ENCODE assay signal across 19 mouse cellular contexts in the genomic region with DNA sequence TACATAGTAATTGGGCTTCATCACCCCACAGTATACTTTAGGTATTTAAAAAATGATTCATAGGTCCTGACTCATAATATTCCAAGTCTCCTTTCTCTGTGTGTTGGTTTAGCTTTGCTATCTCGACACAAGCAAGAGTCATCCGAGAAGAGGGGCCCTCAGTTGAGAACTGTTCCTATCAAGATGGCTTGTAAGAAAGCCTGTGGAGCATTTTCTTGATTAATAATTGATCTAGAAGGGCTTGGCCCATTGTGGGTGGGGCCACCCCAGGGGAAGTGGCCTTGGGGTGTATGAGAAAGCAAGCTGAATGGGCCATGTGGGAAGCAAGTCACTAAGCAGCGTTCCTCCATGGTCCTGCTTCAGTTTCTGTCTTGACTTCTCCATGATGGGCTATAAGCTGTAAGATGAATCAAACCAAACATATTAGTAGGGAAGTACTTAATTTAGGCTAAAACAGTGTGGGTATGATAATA. TPM values are rescaled to one million over a fixed set of nuclear protein-coding genes. Genes with fewer than 3 reads are reported as not detected.
A peak's percentile ranks its signal among the peaks of the same experiment; 100 is the strongest.
DNase-seq lines count a peak whose midpoint lies in the region; ATAC-seq and TF ChIP-seq lines count a peak whose summit lies in the region.
"Had no signal": no experiment of that assay in that cellular context is flagged by ENCODE, and none has a peak within 500 bp of the region (broad histone marks: within the 10 kb centered on the region; RNA-seq: fewer than 3 reads in every experiment).

No protein-coding gene starts in this region.

- H3K9me3 ChIP-seq in MEL (replicated peaks; ENCODE audit: insufficient read depth, low read length): no peaks in the 10 kb centered on the region
- no peaks in the 10 kb centered on the region for H3K9me3 ChIP-seq in intestine, embryonic 15.5 days
- H3K9me3 ChIP-seq: embryonic facial prominence, embryonic 12.5 days; forebrain, embryonic 10.5 days; midbrain, embryonic 13.5 days; neural tube, embryonic 12.5 days had no signal

- H3K9ac ChIP-seq in MEL (ENCODE audit: control insufficient read depth, low read depth, low read length, poor library complexity, severe bottlenecking): no peak overlapping the region
- H3K9ac ChIP-seq in intestine, embryonic 15.5 days: no peak overlapping the region
- H3K9ac ChIP-seq: embryonic facial prominence, embryonic 12.5 days; midbrain, embryonic 13.5 days; neural tube, embryonic 12.5 days had no signal

- H3K36me3 ChIP-seq in MEL (ENCODE audit: control insufficient read depth in 1 of 2, insufficient read depth in 2 of 2, low read length in 2 of 2): peaks cover 0 to 4% of the 10 kb centered on the region in 2 experiments; a peak in 2 of 4 replicates
- no peaks in the 10 kb centered on the region for H3K36me3 ChIP-seq in intestine, embryonic 15.5 days
- H3K36me3 ChIP-seq: embryonic facial prominence, embryonic 12.5 days; forebrain, embryonic 10.5 days; midbrain, embryonic 13.5 days; neural tube, embryonic 12.5 days had no signal

- no peak for TF ChIP-seq CTCF in MEL (IDR thresholded peaks at IDR 0.05 in 2 of 3, conservative IDR thresholded peaks at IDR 0.05 in 1 of 3; ENCODE audit: control insufficient read depth in 1 of 3, insufficient read depth in 1 of 3, low read depth in 2 of 3, low read length in 3 of 3, poor library complexity in 1 of 3, severe bottlenecking in 1 of 3)
- no peak for TF ChIP-seq CTCF in lung, adult 2 months (IDR thresholded peaks at IDR 0.05; ENCODE audit: insufficient read depth, low read length)

- DNase-seq in 3T3-L1 (ENCODE audit: low read depth, low spot score) (peak; percentile 46), MEL (ENCODE audit: low read depth, low spot score) (peak; percentile 21)
- DNase-seq in cerebellum, postnatal 10 days: no peak
- DNase-seq in lung, adult 2 months: no peak
- no peak for DNase-seq in cerebellum, adult 11 months
- DNase-seq: adrenal gland, adult 8-10 months; cerebellum, postnatal 25 days; heart, postnatal 14 days; layer of hippocampus, adult 9-11 months; thymus, postnatal 14 days had no signal

- H3K4me1 ChIP-seq in MEL (ENCODE audit: control insufficient read depth in 1 of 2, insufficient read depth in 2 of 2, low read length in 2 of 2): no peaks in the 10 kb centered on the region
- no peaks in the 10 kb centered on the region for H3K4me1 ChIP-seq in intestine, embryonic 15.5 days (replicated peaks)
- no peaks in the 10 kb centered on the region for H3K4me1 ChIP-seq in lung, adult 2 months (ENCODE audit: control insufficient read depth, insufficient read depth, low read length)
- H3K4me1 ChIP-seq: embryonic facial prominence, embryonic 12.5 days; forebrain, embryonic 10.5 days; midbrain, embryonic 13.5 days; neural tube, embryonic 12.5 days had no signal

- no peak for TF ChIP-seq EP300 in MEL (IDR thresholded peaks at IDR 0.05; ENCODE audit: low read depth in 1 of 2, low read length in 2 of 2)

- H3K4me3 ChIP-seq in MEL (ENCODE audit: control insufficient read depth in 1 of 2, insufficient read depth in 1 of 2, low read depth in 2 of 2, low read length in 2 of 2): no peak overlapping the region
- no peak overlapping the region for H3K4me3 ChIP-seq in intestine, embryonic 15.5 days (replicated peaks)
- H3K4me3 ChIP-seq in lung, adult 2 months (replicated peaks; ENCODE audit: extremely low read depth, low read depth, low read length): no peak overlapping the region
- H3K4me3 ChIP-seq: embryonic facial prominence, embryonic 12.5 days; forebrain, embryonic 10.5 days; heart, adult 2 months; midbrain, embryonic 13.5 days; neural tube, embryonic 12.5 days had no signal

- no peaks in the 10 kb centered on the region for H3K27me3 ChIP-seq in MEL (ENCODE audit: control insufficient read depth in 1 of 2, insufficient read depth in 2 of 2, low read length in 2 of 2)
- no peaks in the 10 kb centered on the region for H3K27me3 ChIP-seq in intestine, embryonic 15.5 days (replicated peaks)
- H3K27me3 ChIP-seq: embryonic facial prominence, embryonic 12.5 days; midbrain, embryonic 13.5 days; neural tube, embryonic 12.5 days had no signal

- TF ChIP-seq POLR2A in MEL (IDR thresholded peaks at IDR 0.05; ENCODE audit: control insufficient read depth in 1 of 2, insufficient read depth in 1 of 2, low read depth in 1 of 2, low read length in 2 of 2, poor library complexity in 1 of 2): no peak
- TF ChIP-seq POLR2A in lung, adult 2 months (IDR thresholded peaks at IDR 0.05; ENCODE audit: borderline replicate concordance, extremely low read depth, low read depth, low read length): no peak

- TF ChIP-seq RAD21 in MEL (IDR thresholded peaks at IDR 0.05; ENCODE audit: low read depth, low read length): no peak

- 56% methylated on average over 3 of the region's 3 CpGs for WGBS in intestine, embryonic 15.5 days
- 60% methylated on average over 3 of the region's 3 CpGs for WGBS in lung, adult 2 months

- no peak overlapping the region for H3K4me2 ChIP-seq in intestine, embryonic 15.5 days (replicated peaks)
- H3K4me2 ChIP-seq: embryonic facial prominence, embryonic 12.5 days; liver, embryonic 11.5 days; midbrain, embryonic 13.5 days; neural tube, embryonic 12.5 days had no signal

- no peaks in the 10 kb centered on the region for H3K79me2 ChIP-seq in MEL (ENCODE audit: control insufficient read depth, insufficient read depth, low read length, poor library complexity)

- H3K27ac ChIP-seq in MEL (ENCODE audit: control insufficient read depth, low read depth, low read length): peak overlapping the region; percentile 19
- H3K27ac ChIP-seq in intestine, embryonic 15.5 days: no peak overlapping the region
- H3K27ac ChIP-seq: embryonic facial prominence, embryonic 12.5 days; forebrain, embryonic 10.5 days; heart, adult 2 months; midbrain, embryonic 13.5 days; neural tube, embryonic 12.5 days had no signal

- ATAC-seq in intestine, embryonic 15.5 days: peak; percentile 94
- ATAC-seq in neutrophil, adult 5-6 weeks (ENCODE audit: extremely low read depth, insufficient number of reproducible peaks, low FRiP score, poor library complexity, severe bottlenecking): 0 out of 2 replicates have a peak, but pooled peaks have one; percentile 19
- ATAC-seq: hindbrain, embryonic 16.5 days; midbrain, embryonic 13.5 days had no signal

TF ChIP-seq in MEL, 35 proteins besides CTCF, POLR2A, EP300 and RAD21:
- TF ChIP-seq NELFE (IDR thresholded peaks at IDR 0.05; ENCODE audit: low read depth, low read length) (no peak), E2F4 (IDR thresholded peaks at IDR 0.05; ENCODE audit: borderline replicate concordance, low read depth, low read length) (no peak), MXI1 (IDR thresholded peaks at IDR 0.05; ENCODE audit: low read depth, low read length) (no peak), JUND (IDR thresholded peaks at IDR 0.05; ENCODE audit: low read depth, low read length) (no peak), KAT2A (conservative IDR thresholded peaks at IDR 0.05; ENCODE audit: low read depth, low read length) (no peak), ETS1 (IDR thresholded peaks at IDR 0.05; ENCODE audit: low read depth, low read length) (no peak), ZNF384 (IDR thresholded peaks at IDR 0.05; ENCODE audit: low read depth, low read length) (no peak), MEF2A (IDR thresholded peaks at IDR 0.05; ENCODE audit: extremely low read depth, insufficient replicate concordance, low read depth, low read length, poor library complexity, severe bottlenecking) (no peak), USF2 (IDR thresholded peaks at IDR 0.05; ENCODE audit: borderline replicate concordance in 1 of 2, insufficient read depth in 1 of 2, low read depth in 1 of 2, low read length in 2 of 2) (no peak), TCF12 (IDR thresholded peaks at IDR 0.05; ENCODE audit: low read depth, low read length) (no peak), SIN3A (IDR thresholded peaks at IDR 0.05; ENCODE audit: low read length) (no peak), CHD1 (IDR thresholded peaks at IDR 0.05; ENCODE audit: low read depth, low read length) (no peak), GATA1 (IDR thresholded peaks at IDR 0.05; ENCODE audit: low read depth, low read length) (no peak), SMC3 (IDR thresholded peaks at IDR 0.05; ENCODE audit: low read depth, low read length) (no peak)

RNA-seq across cellular contexts. Expression of a gene that starts 42.3 kb away (rescaled TPM):
- total RNA-seq in MEL (2012; rRNA removed): 9.1 and 11.1 TPM in 2 replicates
- 1 to 10 TPM in 1 of 2 experiments, not detected in 1; 8.8 TPM for polyA plus RNA-seq in MEL (2012; ENCODE audit: insufficient read depth in 1 of 2, insufficient read length in 2 of 2, low read depth in 1 of 2, low replicate concordance in 2 of 2, missing spikeins in 1 of 2)
- 10.5 and 11.8 TPM in 2 replicates for polyA plus RNA-seq in intestine, embryonic 15.5 days (2015; fragmentation: Nextera tagmentation; extraction: Ambion mirVana)
- total RNA-seq in neutrophil, adult 5-6 weeks (2017): 250 and 253 TPM in 2 replicates
- 1.0 and 1.5 TPM in 2 replicates for polyA plus RNA-seq in lung, adult 2 months (2012; rRNA removed)

Comparison
In these comparisons a context has a peak if more than half of its experiments do, and no peak if none do; other contexts are left out.
1. DNase-seq: peak in 3T3-L1 (single experiment) and MEL (single experiment); none in cerebellum, postnatal 10 days (0 of 2), lung, adult 2 months (single experiment) and cerebellum, adult 11 months (single experiment).